Mouse (Mus musculus) CH12.LX (cell line): Measurements from ENCODE around the gene Scube3.
A peak's percentile ranks its signal among the peaks of the same experiment; 100 is the strongest.

Experiments
- CHD2 ChIP-seq: IDR thresholded peaks from 2 replicates; pipeline ENCODE4 v1.6.1; 2011; ENCODE audit warnings: low read length, improper control_type of control experiment
- CTCF ChIP-seq, 2 experiments: IDR thresholded peaks in 1 of 2; conservative IDR thresholded peaks in 1 of 2; 2 replicates each; pipeline ENCODE4 v1.5.1; 2011 to 2012; ENCODE audit warnings: low read depth in 2 of 2, low read length in 2 of 2, improper control_type of control experiment in 1 of 2, inconsistent platforms in 1 of 2, mild to moderate bottlenecking in 1 of 2, moderate library complexity in 1 of 2
- EP300 ChIP-seq: IDR thresholded peaks from 2 replicates; pipeline ENCODE4 v1.6.1; 2011; ENCODE audit warnings: low read length, improper control_type of control experiment
- ETS1 ChIP-seq: conservative IDR thresholded peaks from 2 replicates; pipeline ENCODE4 v1.6.1; 2012; ENCODE audit warnings: low read depth, mild to moderate bottlenecking, inconsistent platforms, low read length, improper control_type of control experiment, moderate library complexity
- IRF4 ChIP-seq: IDR thresholded peaks from 2 replicates; pipeline ENCODE4 v1.6.1; 2014; ENCODE audit warnings: low read depth, mild to moderate bottlenecking, inconsistent platforms, low read length, improper control_type of control experiment
- NELFE ChIP-seq: IDR thresholded peaks from 2 replicates; pipeline ENCODE4 v1.6.1; 2011; ENCODE audit warnings: low read depth, low read length, improper control_type of control experiment
- POLR2A ChIP-seq: IDR thresholded peaks from 2 replicates; pipeline ENCODE4 v1.6.1; 2011; ENCODE audit warnings: low read depth, mild to moderate bottlenecking, improper control_type of control experiment, low read length
- RAD21 ChIP-seq: IDR thresholded peaks from 2 replicates; pipeline ENCODE4 v1.6.1; 2011; ENCODE audit warnings: low read depth, mild to moderate bottlenecking, low read length, improper control_type of control experiment, moderate library complexity
- RCOR1 ChIP-seq: conservative IDR thresholded peaks from 2 replicates; pipeline ENCODE4 v1.6.1; 2012; ENCODE audit warnings: low read depth, mild to moderate bottlenecking, inconsistent platforms, low read length, improper control_type of control experiment
- TBP ChIP-seq: conservative IDR thresholded peaks from 2 replicates; pipeline ENCODE4 v1.6.1; 2011; ENCODE audit warnings: low read depth, low read length, improper control_type of control experiment
- UBTF ChIP-seq: IDR thresholded peaks from 2 replicates; pipeline ENCODE4 v1.6.1; 2012; ENCODE audit warnings: low read depth, mild to moderate bottlenecking, inconsistent platforms, low read length, improper control_type of control experiment, moderate library complexity
- USF2 ChIP-seq: conservative IDR thresholded peaks from 2 replicates; pipeline ENCODE4 v1.6.1; 2011; ENCODE audit warnings: low read depth, low read length, improper control_type of control experiment

GRCm38 (mm10) chr17:28176775-28177539 lies 35.0 kb downstream of the Scube3 start, which contains the start of gene Zfp523:
- TF ChIP-seq EP300: no peak
- TF ChIP-seq IRF4: no peak
- no peak for TF ChIP-seq USF2
- 0 out of 2 replicates have a peak, but pooled peaks have one; percentile 23 for TF ChIP-seq UBTF
- TF ChIP-seq CTCF (conservative IDR thresholded peaks at IDR 0.05 in 1 of 2, IDR thresholded peaks at IDR 0.05 in 1 of 2; ENCODE audit: low read depth in 2 of 2, low read length in 2 of 2): no peak
- TF ChIP-seq POLR2A: peak; percentile 52; the same call in 1 of the 2 replicates
- TF ChIP-seq NELFE: 0 out of 2 replicates have a peak, but pooled peaks have one; percentile 58
- no peak for TF ChIP-seq TBP
- no peak for TF ChIP-seq CHD2
- no peak for TF ChIP-seq RAD21
- no peak for TF ChIP-seq RCOR1
- TF ChIP-seq ETS1: no peak
